Mouse (Mus musculus): ENCODE measurements at regions not wholly inside any gene's neighbourhood (a gene's known extent, or its start where the extent isn't known, plus 50 kb on each side); places are given as distances from the start of the nearest gene placed in this dataset.

DNA sequence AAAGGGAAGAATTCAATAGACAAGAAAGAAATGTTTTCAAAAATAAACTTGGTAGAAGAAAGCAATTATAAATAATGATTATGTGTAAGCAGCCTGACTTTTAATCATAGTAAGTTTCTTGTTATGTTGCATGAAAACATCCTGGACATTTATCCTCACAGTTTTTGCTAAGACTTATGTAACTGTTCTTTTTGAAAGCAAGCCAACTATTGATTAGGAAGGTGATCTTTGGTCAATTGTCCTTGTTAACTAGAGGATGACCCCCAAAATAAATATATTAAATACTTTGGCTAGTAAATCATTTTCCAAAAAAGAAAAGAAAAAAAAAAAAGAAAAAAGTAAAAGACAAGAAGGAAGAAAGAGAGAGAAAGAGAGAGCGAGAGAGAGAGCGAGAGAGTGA lies 92.0 kb upstream of the Speer4f2 start:
- Histone ChIP-seq H3K27ac (ENCODE audit: low read length) (no peak overlapping the region), H3K36me3 (ENCODE audit: control insufficient read depth, insufficient read depth, low read length) (no peaks in the 10 kb centered on the region), H3K4me2 (ENCODE audit: low read depth, low read length) (no peak overlapping the region), H3K27me3 (ENCODE audit: control insufficient read depth, insufficient read depth, low read length) (no peaks in the 10 kb centered on the region), H3K9ac (ENCODE audit: low read length) (no peak overlapping the region), H3K4me3 (replicated peaks; ENCODE audit: low read length) (no peak overlapping the region), H3K4me1 (ENCODE audit: control insufficient read depth, insufficient read depth, low read length) (no peaks in the 10 kb centered on the region), H3K9me3 (replicated peaks; ENCODE audit: control insufficient read depth, low read length) (no peaks in the 10 kb centered on the region)
- 94% methylated on average over 2 of the region's 2 CpGs for WGBS
- no peak for ATAC-seq (ENCODE audit: insufficient read depth, low FRiP score)

DNA sequence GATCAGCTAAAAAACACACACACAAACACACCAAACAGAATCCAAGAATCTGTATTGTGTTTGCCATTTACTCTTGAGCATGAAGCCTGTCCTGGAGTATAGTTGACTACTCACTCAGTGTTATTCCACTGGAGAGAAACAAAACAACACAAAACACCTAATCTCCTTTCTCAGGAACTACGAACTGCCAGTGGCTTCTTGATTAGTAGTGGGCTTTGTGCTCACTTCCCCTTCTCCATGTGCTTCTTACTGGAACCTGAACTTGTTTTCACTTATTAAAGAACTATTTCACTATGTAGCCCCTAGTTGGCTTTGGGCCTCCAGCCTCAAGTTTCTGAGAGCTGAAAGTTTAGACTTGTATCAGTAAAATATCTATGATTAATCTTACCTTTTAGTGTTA lies 84.0 kb upstream of the Speer4f2 start:
- 85% methylated on average over 1 of the region's 1 CpGs for WGBS

DNA sequence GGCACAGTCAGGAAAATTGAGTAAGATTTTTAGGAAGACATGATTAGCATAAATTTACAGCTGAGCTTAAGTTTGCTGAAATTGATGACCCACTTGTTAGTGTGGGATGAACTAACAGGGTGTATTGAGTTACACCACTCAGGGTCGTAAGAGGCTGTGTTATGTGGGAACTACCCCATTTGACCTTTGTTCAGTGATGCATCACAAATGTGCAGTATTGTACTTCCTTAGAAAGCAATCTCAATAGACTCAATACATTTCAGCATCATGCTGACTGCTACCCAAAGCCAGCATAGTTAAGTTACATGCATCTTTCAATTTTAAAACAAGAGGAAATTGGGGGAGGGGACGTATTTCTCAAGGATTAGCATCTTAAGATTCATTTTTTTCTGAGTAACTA lies 80.4 kb upstream of the Speer4f2 start:
- H3K27me3 ChIP-seq (ENCODE audit: control insufficient read depth, insufficient read depth, low read length): no peaks in the 10 kb centered on the region
- no peak overlapping the region for H3K27ac ChIP-seq (ENCODE audit: low read length)
- H3K4me2 ChIP-seq (ENCODE audit: low read depth, low read length): no peak overlapping the region
- 38% methylated on average over 2 of the region's 2 CpGs for WGBS
- ATAC-seq (ENCODE audit: insufficient read depth, low FRiP score): no peak
- no peaks in the 10 kb centered on the region for H3K36me3 ChIP-seq (ENCODE audit: control insufficient read depth, insufficient read depth, low read length)
- no peaks in the 10 kb centered on the region for H3K9me3 ChIP-seq (replicated peaks; ENCODE audit: control insufficient read depth, low read length)
- H3K4me3 ChIP-seq (replicated peaks; ENCODE audit: low read length): no peak overlapping the region
- H3K4me1 ChIP-seq (ENCODE audit: control insufficient read depth, insufficient read depth, low read length): no peaks in the 10 kb centered on the region
- H3K9ac ChIP-seq (ENCODE audit: low read length): no peak overlapping the region

More for the DNA sequence above, 84.0 kb upstream of the Speer4f2 start:
- no peak overlapping the region for H3K27ac ChIP-seq (ENCODE audit: low read length)
- ATAC-seq (ENCODE audit: insufficient read depth, low FRiP score): no peak
- H3K9ac ChIP-seq (ENCODE audit: low read length): no peak overlapping the region
- H3K4me1 ChIP-seq (ENCODE audit: control insufficient read depth, insufficient read depth, low read length): no peaks in the 10 kb centered on the region
- H3K4me2 ChIP-seq (ENCODE audit: low read depth, low read length): no peak overlapping the region
- no peaks in the 10 kb centered on the region for H3K27me3 ChIP-seq (ENCODE audit: control insufficient read depth, insufficient read depth, low read length)
- H3K4me3 ChIP-seq (replicated peaks; ENCODE audit: low read length): no peak overlapping the region
- H3K9me3 ChIP-seq (replicated peaks; ENCODE audit: control insufficient read depth, low read length): no peaks in the 10 kb centered on the region
- H3K36me3 ChIP-seq (ENCODE audit: control insufficient read depth, insufficient read depth, low read length): no peaks in the 10 kb centered on the region

DNA sequence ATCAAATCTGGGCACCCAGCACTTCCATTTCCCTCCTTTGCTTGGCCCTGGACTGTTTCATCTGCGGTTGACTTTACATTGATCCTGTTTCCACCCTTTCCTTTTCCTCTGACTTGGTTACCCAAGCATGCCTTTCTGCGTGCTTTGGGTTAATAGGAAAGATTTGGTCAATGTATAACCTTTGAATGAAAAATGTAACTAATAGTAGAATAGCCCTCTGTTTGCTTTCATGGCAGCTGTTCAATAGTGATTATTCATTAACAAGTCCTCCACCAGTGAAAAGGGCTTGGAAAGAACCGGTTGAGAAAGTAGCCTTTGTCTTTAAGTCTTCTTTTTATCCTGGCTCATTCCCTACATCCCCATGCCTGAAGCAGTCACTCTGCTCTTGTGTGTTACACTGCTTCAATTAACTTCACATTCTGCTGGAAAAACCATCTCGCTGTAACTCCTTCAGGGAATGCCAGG lies 76.4 kb upstream of the Speer4f2 start:
- Histone ChIP-seq H3K4me1 (ENCODE audit: control insufficient read depth, insufficient read depth, low read length) (no peaks in the 10 kb centered on the region), H3K4me2 (ENCODE audit: low read depth, low read length) (no peak overlapping the region), H3K9ac (ENCODE audit: low read length) (no peak overlapping the region), H3K27me3 (ENCODE audit: control insufficient read depth, insufficient read depth, low read length) (no peaks in the 10 kb centered on the region), H3K4me3 (replicated peaks; ENCODE audit: low read length) (no peak overlapping the region), H3K27ac (ENCODE audit: low read length) (peak overlapping the region; percentile 72), H3K9me3 (replicated peaks; ENCODE audit: control insufficient read depth, low read length) (no peaks in the 10 kb centered on the region), H3K36me3 (ENCODE audit: control insufficient read depth, insufficient read depth, low read length) (no peaks in the 10 kb centered on the region)
- peak; percentile 77 for ATAC-seq (ENCODE audit: insufficient read depth, low FRiP score)
- 48% methylated on average over 4 of the region's 4 CpGs for WGBS

DNA sequence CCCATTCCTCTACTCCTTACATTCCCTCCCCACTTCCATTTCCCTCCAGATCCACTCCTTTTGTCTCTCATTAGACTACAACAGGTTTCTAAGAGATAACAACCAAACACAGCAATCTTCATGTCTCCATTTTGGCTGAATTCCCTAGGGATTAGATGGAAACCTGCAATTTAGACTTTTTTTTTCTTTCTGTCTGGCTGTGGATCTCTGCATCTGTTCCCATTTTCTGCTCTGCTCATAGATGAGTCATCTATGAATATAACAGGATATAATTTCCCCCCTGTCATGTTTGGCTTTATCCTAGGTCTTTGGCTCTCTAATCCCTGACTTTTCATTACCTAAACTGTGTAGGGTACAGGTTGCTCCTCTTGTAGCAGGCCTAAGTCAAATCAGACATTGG lies 73.1 kb upstream of the Speer4f2 start:
- Histone ChIP-seq H3K4me3 (replicated peaks; ENCODE audit: low read length) (no peak overlapping the region), H3K9me3 (replicated peaks; ENCODE audit: control insufficient read depth, low read length) (no peaks in the 10 kb centered on the region), H3K27me3 (ENCODE audit: control insufficient read depth, insufficient read depth, low read length) (no peaks in the 10 kb centered on the region), H3K36me3 (ENCODE audit: control insufficient read depth, insufficient read depth, low read length) (no peaks in the 10 kb centered on the region), H3K9ac (ENCODE audit: low read length) (no peak overlapping the region), H3K4me2 (ENCODE audit: low read depth, low read length) (no peak overlapping the region), H3K4me1 (ENCODE audit: control insufficient read depth, insufficient read depth, low read length) (no peaks in the 10 kb centered on the region), H3K27ac (ENCODE audit: low read length) (no peak overlapping the region)
- no peak for ATAC-seq (ENCODE audit: insufficient read depth, low FRiP score)

DNA sequence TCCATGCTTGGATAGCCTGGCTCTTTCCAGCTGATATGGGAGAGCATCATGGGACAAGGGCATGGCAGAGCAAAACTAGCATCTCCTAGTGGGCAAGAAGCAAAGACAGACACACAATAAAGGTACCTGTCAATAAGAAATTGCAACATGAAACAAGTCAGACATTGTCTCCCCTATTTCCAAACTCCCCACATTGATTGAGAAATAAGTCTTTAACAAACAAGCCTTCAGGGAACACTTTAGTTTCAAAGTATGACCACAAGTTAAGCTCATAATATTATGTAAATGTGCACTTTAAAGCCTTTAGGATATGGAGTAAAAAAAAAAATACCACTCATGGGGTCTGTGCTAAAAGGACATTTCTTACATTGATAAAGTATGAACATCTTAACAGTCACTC lies 51.5 kb upstream of the Speer4f2 start:
- no peak for ATAC-seq (ENCODE audit: insufficient read depth, low FRiP score)
- H3K27me3 ChIP-seq (ENCODE audit: control insufficient read depth, insufficient read depth, low read length): no peaks in the 10 kb centered on the region
- no peak overlapping the region for H3K27ac ChIP-seq (ENCODE audit: low read length)
- H3K4me2 ChIP-seq (ENCODE audit: low read depth, low read length): no peak overlapping the region
- H3K4me1 ChIP-seq (ENCODE audit: control insufficient read depth, insufficient read depth, low read length): no peaks in the 10 kb centered on the region
- no peaks in the 10 kb centered on the region for H3K36me3 ChIP-seq (ENCODE audit: control insufficient read depth, insufficient read depth, low read length)
- no peaks in the 10 kb centered on the region for H3K9me3 ChIP-seq (replicated peaks; ENCODE audit: control insufficient read depth, low read length)
- H3K9ac ChIP-seq (ENCODE audit: low read length): no peak overlapping the region
- no peak overlapping the region for H3K4me3 ChIP-seq (replicated peaks; ENCODE audit: low read length)

All from stomach, embryonic 16.5 days (tissue).